Mouse (Mus musculus): Measurements from ENCODE around the gene Gm20388. TPM values are rescaled to one million over a fixed set of nuclear protein-coding genes. Genes with fewer than 3 reads are reported as not detected.

Gene Gm20388
- polyA plus RNA-seq, 1 experiment from 2014 or later = not detected

DNA sequence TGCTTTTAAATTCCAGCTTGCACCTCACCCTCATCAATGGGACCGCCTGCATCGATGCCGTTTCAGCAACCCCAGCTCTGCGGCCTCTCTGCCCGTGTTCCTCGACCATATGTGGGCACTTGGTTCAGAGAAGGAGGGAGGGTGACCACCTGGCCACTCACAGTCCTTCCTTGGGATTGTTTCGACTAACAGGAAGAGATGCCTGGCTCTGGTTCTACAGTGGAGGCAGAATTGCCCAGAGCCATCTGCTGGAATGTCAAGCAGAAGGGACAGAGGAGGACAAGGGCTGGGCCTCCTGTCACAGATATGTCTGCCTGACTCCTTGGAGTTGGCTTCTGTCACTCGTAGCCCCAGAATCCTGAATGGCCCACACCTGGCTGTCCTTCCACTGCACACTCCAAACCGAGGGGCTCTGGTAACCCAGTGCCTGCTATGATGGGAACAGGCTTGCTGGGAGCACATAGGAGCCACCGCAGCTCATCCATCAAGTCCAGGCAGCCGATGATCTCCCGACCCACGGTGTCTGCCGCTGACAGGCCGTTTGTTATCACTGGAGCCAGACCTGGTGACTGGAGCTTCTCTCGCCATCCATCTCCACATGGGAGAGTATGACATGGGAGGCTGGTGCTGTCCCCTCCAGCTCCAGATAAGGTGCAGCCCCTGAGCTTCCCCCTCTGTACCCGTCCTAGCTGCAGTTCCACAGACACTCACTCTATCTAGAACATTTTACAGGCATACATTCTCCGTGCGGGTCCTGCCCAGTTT, 2774.6 kb downstream of the Gm20388 start:
- no peak overlapping the region for H3K27ac ChIP-seq
- 0 out of 2 replicates have a peak, but pooled peaks cover under 1% of the 10 kb centered on the region for H3K4me1 ChIP-seq (replicated peaks)
- no peaks in the 10 kb centered on the region for H3K9me3 ChIP-seq (replicated peaks)
- no peak overlapping the region for H3K4me2 ChIP-seq
- H3K4me3 ChIP-seq = no peak overlapping the region
- no peak overlapping the region for H3K9ac ChIP-seq
- no peaks in the 10 kb centered on the region for H3K36me3 ChIP-seq
- peaks cover 61% of the 10 kb centered on the region for H3K27me3 ChIP-seq
- 35% methylated on average over 19 of the region's 19 CpGs for WGBS
- ATAC-seq (replicated peaks; ENCODE audit: insufficient number of reproducible peaks, insufficient read depth, low FRiP score, low read depth) = no peak

DNA sequence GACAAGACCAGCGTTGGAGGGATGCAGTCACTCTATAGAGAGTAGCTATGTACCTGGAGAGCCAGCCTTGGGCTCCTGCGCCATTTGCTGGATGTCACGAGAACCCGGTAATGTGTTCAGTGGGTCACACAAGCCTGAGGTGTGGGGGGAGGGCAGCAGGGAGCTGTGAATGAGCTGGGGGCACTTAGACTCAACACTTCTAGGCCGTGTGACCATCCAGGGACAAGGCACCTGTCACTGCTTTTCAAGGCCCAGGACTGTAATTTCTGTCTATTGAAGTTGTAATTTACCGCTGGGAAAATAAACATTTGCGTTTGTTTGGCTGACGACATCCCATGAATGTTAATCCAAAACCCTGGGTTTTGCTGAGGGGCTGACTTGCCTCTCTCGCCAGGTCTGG, 2776.2 kb downstream of the Gm20388 start:
- H3K36me3 ChIP-seq = no peaks in the 10 kb centered on the region
- H3K27ac ChIP-seq = no peak overlapping the region
- H3K9ac ChIP-seq = no peak overlapping the region
- no peak overlapping the region for H3K4me2 ChIP-seq
- no peak for ATAC-seq (replicated peaks; ENCODE audit: insufficient number of reproducible peaks, insufficient read depth, low FRiP score, low read depth)
- H3K4me3 ChIP-seq = no peak overlapping the region
- no peaks in the 10 kb centered on the region for H3K9me3 ChIP-seq (replicated peaks)
- WGBS = 78% methylated on average over 9 of the region's 9 CpGs
- H3K4me1 ChIP-seq (replicated peaks) = peaks cover 2% of the 10 kb centered on the region; the same call in 1 of the 2 replicates
- peaks cover 52% of the 10 kb centered on the region for H3K27me3 ChIP-seq

GRCm38 (mm10) chr8:122689315-122689714, 2778.7 kb downstream of the Gm20388 start:
- no peak for ATAC-seq (replicated peaks; ENCODE audit: insufficient number of reproducible peaks, insufficient read depth, low FRiP score, low read depth)
- Histone ChIP-seq H3K4me1 (replicated peaks) (peaks cover 9% of the 10 kb centered on the region; the same call in 1 of the 2 replicates), H3K9ac (no peak overlapping the region), H3K9me3 (replicated peaks) (no peaks in the 10 kb centered on the region), H3K4me3 (no peak overlapping the region), H3K27ac (no peak overlapping the region), H3K4me2 (no peak overlapping the region), H3K27me3 (peaks cover 41% of the 10 kb centered on the region), H3K36me3 (no peaks in the 10 kb centered on the region)
- WGBS = 85% methylated on average over 1 of the region's 1 CpGs

DNA sequence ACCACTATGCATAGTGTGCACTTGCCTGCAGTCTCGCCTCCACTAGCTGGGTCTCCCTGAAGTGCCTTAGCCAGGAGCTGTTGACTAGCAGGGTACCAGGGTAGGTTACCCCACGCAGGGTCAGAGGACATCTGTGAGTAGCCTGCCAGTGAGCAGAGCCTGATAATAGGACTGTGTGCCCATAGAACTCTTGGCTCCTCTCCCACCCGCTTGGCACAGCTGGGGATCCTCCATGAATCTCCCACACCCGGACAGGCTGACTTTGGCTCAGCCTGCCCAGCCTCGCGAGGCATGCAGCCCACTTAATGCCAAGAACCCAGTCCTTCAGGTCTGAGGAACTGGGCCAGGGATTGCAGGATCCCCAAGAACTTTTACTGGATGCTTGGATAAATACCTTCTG, 2780.4 kb downstream of the Gm20388 start:
- WGBS = 74% methylated on average over 6 of the region's 6 CpGs
- peaks cover 9% of the 10 kb centered on the region; the same call in 1 of the 2 replicates for H3K4me1 ChIP-seq (replicated peaks)
- no peak for ATAC-seq (replicated peaks; ENCODE audit: insufficient number of reproducible peaks, insufficient read depth, low FRiP score, low read depth)
- H3K4me3 ChIP-seq = no peak overlapping the region
- H3K4me2 ChIP-seq = no peak overlapping the region
- no peak overlapping the region for H3K9ac ChIP-seq
- H3K27me3 ChIP-seq = peaks cover 24% of the 10 kb centered on the region
- no peak overlapping the region for H3K27ac ChIP-seq
- H3K36me3 ChIP-seq = no peaks in the 10 kb centered on the region
- no peaks in the 10 kb centered on the region for H3K9me3 ChIP-seq (replicated peaks)

GRCm38 (mm10) chr8:122692152-122692551, 2781.5 kb downstream of the Gm20388 start:
- Histone ChIP-seq H3K4me1 (replicated peaks) (peaks cover 12% of the 10 kb centered on the region; the same call in 1 of the 2 replicates), H3K36me3 (no peaks in the 10 kb centered on the region), H3K4me2 (no peak overlapping the region), H3K27me3 (peaks cover 16% of the 10 kb centered on the region), H3K9ac (no peak overlapping the region), H3K9me3 (replicated peaks) (no peaks in the 10 kb centered on the region), H3K27ac (no peak overlapping the region), H3K4me3 (no peak overlapping the region)
- 76% methylated on average over 8 of the region's 8 CpGs for WGBS
- ATAC-seq (replicated peaks; ENCODE audit: insufficient number of reproducible peaks, insufficient read depth, low FRiP score, low read depth) = no peak

- H3K4me1 ChIP-seq (replicated peaks) = peaks cover 24% of the 10 kb centered on the region
- no peak for ATAC-seq (replicated peaks; ENCODE audit: insufficient number of reproducible peaks, insufficient read depth, low FRiP score, low read depth)
- H3K27me3 ChIP-seq = peaks cover 4% of the 10 kb centered on the region; the same call in 1 of the 2 replicates
- H3K4me3 ChIP-seq = no peak overlapping the region
- no peaks in the 10 kb centered on the region for H3K36me3 ChIP-seq
- no peaks in the 10 kb centered on the region for H3K9me3 ChIP-seq (replicated peaks)
- no peak overlapping the region for H3K27ac ChIP-seq
- H3K9ac ChIP-seq = no peak overlapping the region
- H3K4me2 ChIP-seq = 0 out of 2 replicates have a peak overlapping the region, but pooled peaks have one; percentile 54
- WGBS = 64% methylated on average over 7 of the region's 7 CpGs
Observed at GRCm38 (mm10) chr8:122695438-122696042, 2784.9 kb downstream of the Gm20388 start.

GRCm38 (mm10) chr8:122697181-122697581, 2786.5 kb downstream of the Gm20388 start:
- H3K4me3 ChIP-seq = peak overlapping the region; percentile 40
- H3K27me3 ChIP-seq = 0 out of 2 replicates have a peak, but pooled peaks cover 9% of the 10 kb centered on the region
- WGBS = 60% methylated on average over 3 of the region's 3 CpGs
- H3K4me2 ChIP-seq = peak overlapping the region; percentile 54
- H3K9me3 ChIP-seq (replicated peaks) = no peaks in the 10 kb centered on the region
- no peak overlapping the region for H3K27ac ChIP-seq
- ATAC-seq (replicated peaks; ENCODE audit: insufficient number of reproducible peaks, insufficient read depth, low FRiP score, low read depth) = no peak
- no peak overlapping the region for H3K9ac ChIP-seq
- no peaks in the 10 kb centered on the region for H3K36me3 ChIP-seq
- peaks cover 26% of the 10 kb centered on the region for H3K4me1 ChIP-seq (replicated peaks)

- WGBS = 50% methylated on average over 6 of the region's 6 CpGs
- no peak overlapping the region for H3K9ac ChIP-seq
- H3K9me3 ChIP-seq (replicated peaks) = no peaks in the 10 kb centered on the region
- H3K4me2 ChIP-seq = peak overlapping the region; percentile 54
- H3K4me1 ChIP-seq (replicated peaks) = peaks cover 26% of the 10 kb centered on the region
- H3K27ac ChIP-seq = no peak overlapping the region
- no peaks in the 10 kb centered on the region for H3K36me3 ChIP-seq
- 0 out of 2 replicates have a peak, but pooled peaks cover 9% of the 10 kb centered on the region for H3K27me3 ChIP-seq
- peak overlapping the region; percentile 40 for H3K4me3 ChIP-seq
- ATAC-seq (replicated peaks; ENCODE audit: insufficient number of reproducible peaks, insufficient read depth, low FRiP score, low read depth) = no peak
Observed at GRCm38 (mm10) chr8:122697586-122697985, 2786.9 kb downstream of the Gm20388 start.

DNA sequence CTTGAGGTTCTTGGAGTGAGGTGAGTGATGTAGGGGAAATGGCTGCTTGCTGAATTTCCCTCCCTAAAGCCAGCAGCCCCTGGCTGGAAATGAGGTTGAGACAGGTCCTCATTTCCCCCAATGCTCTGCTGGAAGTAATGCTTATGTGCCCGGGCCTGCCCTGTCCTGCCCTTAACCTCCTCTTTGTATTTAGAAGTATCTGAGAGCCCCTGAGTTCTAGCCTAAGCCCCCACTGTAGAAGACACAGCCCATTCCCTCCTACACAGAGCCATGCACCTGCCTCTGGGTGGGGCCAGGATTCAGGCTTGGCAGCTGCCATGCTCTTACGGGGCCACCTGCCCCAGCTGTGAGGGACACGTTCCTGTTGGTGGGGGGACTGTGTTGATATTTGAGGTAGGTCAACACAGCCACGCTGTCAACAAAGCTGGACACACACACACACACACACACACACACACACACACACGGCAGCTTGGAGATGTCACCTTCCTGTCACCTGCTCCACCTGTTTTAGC, 2787.7 kb downstream of the Gm20388 start:
- WGBS = 64% methylated on average over 5 of the region's 5 CpGs
- H3K27ac ChIP-seq = peak overlapping the region; percentile 18; the same call in 1 of the 2 replicates
- no peaks in the 10 kb centered on the region for H3K9me3 ChIP-seq (replicated peaks)
- H3K36me3 ChIP-seq = no peaks in the 10 kb centered on the region
- no peak overlapping the region for H3K9ac ChIP-seq
- H3K4me2 ChIP-seq = peak overlapping the region; percentile 54
- ATAC-seq (replicated peaks; ENCODE audit: insufficient number of reproducible peaks, insufficient read depth, low FRiP score, low read depth) = no peak; the same call in 1 of the 2 replicates
- peak overlapping the region; percentile 40 for H3K4me3 ChIP-seq
- peaks cover 22% of the 10 kb centered on the region for H3K4me1 ChIP-seq (replicated peaks)
- 0 out of 2 replicates have a peak, but pooled peaks cover 9% of the 10 kb centered on the region for H3K27me3 ChIP-seq

DNA sequence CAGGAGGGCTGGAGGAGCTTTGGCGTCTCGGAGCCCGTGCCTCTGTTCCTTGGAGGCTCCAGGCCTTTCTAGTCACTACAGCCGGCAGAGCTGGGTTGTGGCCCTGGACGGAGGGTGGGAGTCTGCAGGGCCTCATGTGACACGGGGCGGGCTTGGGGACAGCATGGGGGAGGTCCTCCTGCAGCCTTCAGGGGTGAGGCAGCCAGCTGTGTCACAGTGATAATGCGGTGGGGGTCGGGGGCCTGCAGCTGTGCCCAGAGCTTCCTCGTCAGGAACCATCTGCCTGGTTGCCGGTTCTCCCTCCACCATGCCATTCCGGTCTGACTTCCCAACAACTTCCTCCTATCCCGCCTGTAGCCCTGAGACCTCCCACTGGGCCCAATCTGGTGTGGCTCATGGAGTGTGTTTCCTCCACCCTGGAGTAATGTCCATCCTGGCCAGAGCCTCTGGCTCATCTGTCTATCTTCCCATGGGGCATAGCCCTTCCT, 2788.4 kb downstream of the Gm20388 start, which contains the start of gene Cbfa2t3:
TSS of gene Cbfa2t3 (minus strand) at position 105 of the 488 bp plus-strand sequence.
- no peak within 1 kb of the TSS for H3K9ac ChIP-seq
- peaks cover 20% of the 10 kb centered on the region for H3K4me1 ChIP-seq (replicated peaks)
- WGBS = 31% methylated on average over 13 of the region's 13 CpGs
- no peaks in the 10 kb centered on the region for H3K9me3 ChIP-seq (replicated peaks)
- H3K27ac ChIP-seq = peak within 1 kb of the TSS; percentile 56
- no peaks in the 10 kb centered on the region for H3K36me3 ChIP-seq
- H3K4me2 ChIP-seq = peak within 1 kb of the TSS; percentile 54
- peak; percentile 48; the same call in 1 of the 2 replicates for ATAC-seq (replicated peaks; ENCODE audit: insufficient number of reproducible peaks, insufficient read depth, low FRiP score, low read depth)
- peak within 1 kb of the TSS; percentile 40 for H3K4me3 ChIP-seq
- H3K27me3 ChIP-seq = 0 out of 2 replicates have a peak, but pooled peaks cover 9% of the 10 kb centered on the region

GRCm38 (mm10) chr8:122700628-122701027, 2790.0 kb downstream of the Gm20388 start:
- no peak overlapping the region for H3K4me3 ChIP-seq
- peak overlapping the region; percentile 11; the same call in 1 of the 2 replicates for H3K27ac ChIP-seq
- no peak overlapping the region for H3K9ac ChIP-seq
- peaks cover 20% of the 10 kb centered on the region for H3K4me1 ChIP-seq (replicated peaks)
- WGBS = 40% methylated on average over 13 of the region's 13 CpGs
- no peaks in the 10 kb centered on the region for H3K36me3 ChIP-seq
- no peak overlapping the region for H3K4me2 ChIP-seq
- ATAC-seq (replicated peaks; ENCODE audit: insufficient number of reproducible peaks, insufficient read depth, low FRiP score, low read depth) = no peak
- H3K9me3 ChIP-seq (replicated peaks) = no peaks in the 10 kb centered on the region
- 0 out of 2 replicates have a peak, but pooled peaks cover 9% of the 10 kb centered on the region for H3K27me3 ChIP-seq
